Mouse (Mus musculus): ENCODE results near the gene Qtrt1. TPM values are rescaled to one million over a fixed set of nuclear protein-coding genes. Genes with fewer than 3 reads are reported as not detected.
A peak's percentile ranks its signal among the peaks of the same experiment; 100 is the strongest.

Gene Qtrt1
- polyA plus RNA-seq, 1 experiment, result 23.7 TPM

DNA sequence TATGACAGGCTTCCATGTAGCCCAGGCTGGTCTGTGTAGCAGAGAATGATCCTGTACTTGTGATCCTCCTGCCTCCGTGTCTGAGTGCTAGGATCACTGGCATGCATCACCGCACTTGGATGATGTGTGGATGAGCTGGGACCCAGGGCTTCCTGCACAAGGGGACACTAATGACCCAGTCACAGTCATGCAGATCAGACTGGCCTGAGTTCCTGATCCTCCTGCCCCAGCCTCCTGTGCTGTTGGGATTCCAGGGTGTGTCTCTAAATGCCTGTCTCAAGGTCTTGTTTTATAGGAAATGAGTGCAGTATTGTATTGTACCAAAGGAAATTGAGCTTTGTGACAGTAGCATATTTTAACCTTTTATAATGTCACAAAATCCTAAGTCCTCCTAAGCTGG, 6.2 kb downstream of the Qtrt1 start:
- H3K27ac ChIP-seq (ENCODE audit: insufficient read depth, low read depth, low read length), result no peak overlapping the region
- H3K4me3 ChIP-seq (ENCODE audit: insufficient read depth, low read depth, low read length), result no peak overlapping the region
- H3K36me3 ChIP-seq (ENCODE audit: control insufficient read depth, insufficient read depth, low read length), result no peaks in the 10 kb centered on the region
- no peaks in the 10 kb centered on the region for H3K27me3 ChIP-seq (replicated peaks; ENCODE audit: control insufficient read depth, insufficient read depth, low read length)
- no peaks in the 10 kb centered on the region for H3K4me1 ChIP-seq (ENCODE audit: control insufficient read depth, insufficient read depth, low read length)
- TF ChIP-seq POLR2A (IDR thresholded peaks at IDR 0.05; ENCODE audit: low read depth, low read length) (no peak), CTCF (conservative IDR thresholded peaks at IDR 0.05; ENCODE audit: insufficient read depth, insufficient read length, low read depth, low read length) (no peak)
- no peak for DNase-seq
- WGBS, result 81% methylated on average over 2 of the region's 2 CpGs

DNA sequence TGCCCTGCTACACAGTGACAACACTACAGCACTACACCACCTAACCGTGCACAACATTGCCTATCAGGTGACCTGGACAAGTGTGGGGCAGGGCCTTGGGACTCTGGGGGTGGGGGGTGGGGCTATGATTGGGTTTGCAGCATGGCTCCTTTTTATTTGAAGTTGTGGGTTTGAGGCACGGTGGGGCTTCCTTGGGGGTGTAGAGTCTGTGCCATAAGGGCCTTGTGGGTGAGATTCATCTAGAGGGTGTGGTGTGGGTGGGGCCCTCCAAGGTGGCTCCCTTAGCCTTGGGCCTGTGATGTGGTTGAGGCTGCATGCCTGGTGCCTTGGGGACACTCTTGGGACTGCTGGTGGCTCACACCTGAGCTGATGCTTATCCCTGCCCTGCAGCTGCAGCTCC, 8.0 kb downstream of the Qtrt1 start:
- H3K27ac ChIP-seq (ENCODE audit: insufficient read depth, low read depth, low read length), result no peak overlapping the region
- DNase-seq, result no peak
- no peaks in the 10 kb centered on the region for H3K27me3 ChIP-seq (replicated peaks; ENCODE audit: control insufficient read depth, insufficient read depth, low read length)
- no peak overlapping the region for H3K4me3 ChIP-seq (ENCODE audit: insufficient read depth, low read depth, low read length)
- no peaks in the 10 kb centered on the region; the same call in 1 of the 2 replicates for H3K4me1 ChIP-seq (ENCODE audit: control insufficient read depth, insufficient read depth, low read length)
- 80% methylated on average over 2 of the region's 2 CpGs for WGBS
- H3K36me3 ChIP-seq (ENCODE audit: control insufficient read depth, insufficient read depth, low read length), result no peaks in the 10 kb centered on the region
- TF ChIP-seq CTCF (conservative IDR thresholded peaks at IDR 0.05; ENCODE audit: insufficient read depth, insufficient read length, low read depth, low read length) (no peak), POLR2A (IDR thresholded peaks at IDR 0.05; ENCODE audit: low read depth, low read length) (no peak)

- H3K4me3 ChIP-seq (ENCODE audit: insufficient read depth, low read depth, low read length), result peak within 1 kb of the TSS; percentile 73
- H3K36me3 ChIP-seq (ENCODE audit: control insufficient read depth, insufficient read depth, low read length), result no peaks in the 10 kb centered on the region
- WGBS, result under 1% methylated on average over 82 of the region's 82 CpGs
- peak; percentile 84 for TF ChIP-seq POLR2A (IDR thresholded peaks at IDR 0.05; ENCODE audit: low read depth, low read length)
- no peak for TF ChIP-seq CTCF (conservative IDR thresholded peaks at IDR 0.05; ENCODE audit: insufficient read depth, insufficient read length, low read depth, low read length)
- no peaks in the 10 kb centered on the region for H3K27me3 ChIP-seq (replicated peaks; ENCODE audit: control insufficient read depth, insufficient read depth, low read length)
- H3K4me1 ChIP-seq (ENCODE audit: control insufficient read depth, insufficient read depth, low read length), result peaks cover 37% of the 10 kb centered on the region
- peak within 1 kb of the TSS; percentile 79 for H3K27ac ChIP-seq (ENCODE audit: insufficient read depth, low read depth, low read length)
- peak; percentile 100 for DNase-seq
These were observed 13.3 kb downstream of the Qtrt1 start, which contains the start of gene Dnm2 for GRCm38 (mm10) chr9:21424631-21425555. Gene Dnm2 (plus strand): TSS chr9:21424908.

GRCm38 (mm10) chr9:21425556-21425945, 13.9 kb downstream of the Qtrt1 start:
- Histone ChIP-seq H3K27me3 (replicated peaks; ENCODE audit: control insufficient read depth, insufficient read depth, low read length) (no peaks in the 10 kb centered on the region), H3K27ac (ENCODE audit: insufficient read depth, low read depth, low read length) (peak overlapping the region; percentile 72), H3K36me3 (ENCODE audit: control insufficient read depth, insufficient read depth, low read length) (no peaks in the 10 kb centered on the region), H3K4me3 (ENCODE audit: insufficient read depth, low read depth, low read length) (peak overlapping the region; percentile 73), H3K4me1 (ENCODE audit: control insufficient read depth, insufficient read depth, low read length) (peaks cover 41% of the 10 kb centered on the region)
- TF ChIP-seq POLR2A (IDR thresholded peaks at IDR 0.05; ENCODE audit: low read depth, low read length), result no peak
- TF ChIP-seq CTCF (conservative IDR thresholded peaks at IDR 0.05; ENCODE audit: insufficient read depth, insufficient read length, low read depth, low read length), result no peak
- 0% methylated on average over 6 of the region's 6 CpGs for WGBS
- DNase-seq, result no peak

GRCm38 (mm10) chr9:21426013-21426412, 14.4 kb downstream of the Qtrt1 start:
- Histone ChIP-seq H3K27me3 (replicated peaks; ENCODE audit: control insufficient read depth, insufficient read depth, low read length) (no peaks in the 10 kb centered on the region), H3K4me1 (ENCODE audit: control insufficient read depth, insufficient read depth, low read length) (peaks cover 46% of the 10 kb centered on the region), H3K27ac (ENCODE audit: insufficient read depth, low read depth, low read length) (peak overlapping the region; percentile 72), H3K4me3 (ENCODE audit: insufficient read depth, low read depth, low read length) (peak overlapping the region; percentile 73), H3K36me3 (ENCODE audit: control insufficient read depth, insufficient read depth, low read length) (no peaks in the 10 kb centered on the region)
- peak; percentile 71 for DNase-seq
- WGBS, result 0% methylated on average over 1 of the region's 1 CpGs
- TF ChIP-seq CTCF (conservative IDR thresholded peaks at IDR 0.05; ENCODE audit: insufficient read depth, insufficient read length, low read depth, low read length) (no peak), POLR2A (IDR thresholded peaks at IDR 0.05; ENCODE audit: low read depth, low read length) (no peak)

DNA sequence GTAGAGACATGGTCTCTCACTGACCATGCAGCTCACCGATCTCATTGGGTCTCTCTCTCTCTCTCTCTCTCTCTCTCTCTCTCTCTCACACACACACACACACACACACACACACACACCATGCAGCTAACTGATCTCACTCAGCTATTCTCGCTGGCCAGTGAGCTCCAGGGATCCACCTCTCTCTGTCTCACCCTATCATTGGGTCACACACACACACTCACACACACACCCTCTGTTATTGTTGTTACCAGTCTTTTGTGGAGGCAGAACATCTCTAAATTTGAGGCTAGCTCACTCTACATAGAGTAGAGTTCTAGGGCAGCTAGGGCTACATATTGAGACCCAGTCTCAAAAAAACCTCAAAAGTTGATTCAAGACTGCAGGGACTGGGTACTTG, 14.9 kb downstream of the Qtrt1 start:
- Histone ChIP-seq H3K36me3 (ENCODE audit: control insufficient read depth, insufficient read depth, low read length) (no peaks in the 10 kb centered on the region), H3K27ac (ENCODE audit: insufficient read depth, low read depth, low read length) (no peak overlapping the region), H3K27me3 (replicated peaks; ENCODE audit: control insufficient read depth, insufficient read depth, low read length) (no peaks in the 10 kb centered on the region), H3K4me3 (ENCODE audit: insufficient read depth, low read depth, low read length) (no peak overlapping the region), H3K4me1 (ENCODE audit: control insufficient read depth, insufficient read depth, low read length) (peaks cover 48% of the 10 kb centered on the region)
- 31% methylated on average over 2 of the region's 2 CpGs for WGBS
- TF ChIP-seq POLR2A (IDR thresholded peaks at IDR 0.05; ENCODE audit: low read depth, low read length) (no peak), CTCF (conservative IDR thresholded peaks at IDR 0.05; ENCODE audit: insufficient read depth, insufficient read length, low read depth, low read length) (no peak)
- no peak for DNase-seq

GRCm38 (mm10) chr9:21427773-21428172, 16.1 kb downstream of the Qtrt1 start:
- DNase-seq, result peak; percentile 90
- H3K4me1 ChIP-seq (ENCODE audit: control insufficient read depth, insufficient read depth, low read length), result peaks cover 48% of the 10 kb centered on the region
- no peaks in the 10 kb centered on the region for H3K36me3 ChIP-seq (ENCODE audit: control insufficient read depth, insufficient read depth, low read length)
- H3K27me3 ChIP-seq (replicated peaks; ENCODE audit: control insufficient read depth, insufficient read depth, low read length), result no peaks in the 10 kb centered on the region
- TF ChIP-seq POLR2A (IDR thresholded peaks at IDR 0.05; ENCODE audit: low read depth, low read length), result no peak
- no peak for TF ChIP-seq CTCF (conservative IDR thresholded peaks at IDR 0.05; ENCODE audit: insufficient read depth, insufficient read length, low read depth, low read length)
- H3K27ac ChIP-seq (ENCODE audit: insufficient read depth, low read depth, low read length), result peak overlapping the region; percentile 55
- H3K4me3 ChIP-seq (ENCODE audit: insufficient read depth, low read depth, low read length), result no peak overlapping the region
- WGBS, result 19% methylated on average over 2 of the region's 2 CpGs
